Comparison of ENCODE assay signal across 18 mouse cellular contexts in genomic region chr6:50403524-50403923, GRCm38 (mm10).
"Had no signal": no experiment of that assay in that cellular context is flagged by ENCODE, and none has a peak within 500 bp of the region (broad histone marks: within the 10 kb centered on the region; RNA-seq: fewer than 3 reads in every experiment).

No protein-coding gene starts in this region.

- H3K4me3 ChIP-seq: intestine, embryonic 15.5 days; limb, embryonic 15.5 days; midbrain, embryonic 12.5 days; myocyte; neural tube, embryonic 13.5 days had no signal

- H3K27ac ChIP-seq: intestine, embryonic 15.5 days; limb, embryonic 15.5 days; liver, embryonic 14.5 days; macrophage; midbrain, embryonic 12.5 days; neural tube, embryonic 13.5 days had no signal

- DNase-seq: kidney, adult 11 months; kidney, adult 9 months; kidney, postnatal 25 days; layer of hippocampus, postnatal 36 days; liver, postnatal 0 days; lung, embryonic 14.5 days; thymus, adult 18-20 months; thymus, postnatal 36 days had no signal

- H3K4me2 ChIP-seq: intestine, embryonic 15.5 days; limb, embryonic 15.5 days; liver, embryonic 11.5 days; lung, embryonic 14.5 days; midbrain, embryonic 12.5 days; neural tube, embryonic 13.5 days had no signal

- ATAC-seq: intestine, embryonic 15.5 days; liver, postnatal 0 days; lung, postnatal 0 days; midbrain, embryonic 16.5 days had no signal

- H3K9ac ChIP-seq: intestine, embryonic 15.5 days; limb, embryonic 15.5 days; liver, embryonic 14.5 days; liver, postnatal 0 days; lung, embryonic 14.5 days; midbrain, embryonic 12.5 days; neural tube, embryonic 13.5 days had no signal

- H3K27me3 ChIP-seq: intestine, embryonic 15.5 days; limb, embryonic 15.5 days; midbrain, embryonic 12.5 days; neural tube, embryonic 13.5 days had no signal

- H3K9me3 ChIP-seq: intestine, embryonic 15.5 days; limb, embryonic 15.5 days; midbrain, embryonic 12.5 days; neural tube, embryonic 13.5 days had no signal

- H3K36me3 ChIP-seq: intestine, embryonic 15.5 days; limb, embryonic 15.5 days; midbrain, embryonic 12.5 days; neural tube, embryonic 13.5 days had no signal

- H3K4me1 ChIP-seq: intestine, embryonic 15.5 days; neural tube, embryonic 13.5 days had no signal
